29 mouse cellular contexts compared by ENCODE assay signal in the genomic region with DNA sequence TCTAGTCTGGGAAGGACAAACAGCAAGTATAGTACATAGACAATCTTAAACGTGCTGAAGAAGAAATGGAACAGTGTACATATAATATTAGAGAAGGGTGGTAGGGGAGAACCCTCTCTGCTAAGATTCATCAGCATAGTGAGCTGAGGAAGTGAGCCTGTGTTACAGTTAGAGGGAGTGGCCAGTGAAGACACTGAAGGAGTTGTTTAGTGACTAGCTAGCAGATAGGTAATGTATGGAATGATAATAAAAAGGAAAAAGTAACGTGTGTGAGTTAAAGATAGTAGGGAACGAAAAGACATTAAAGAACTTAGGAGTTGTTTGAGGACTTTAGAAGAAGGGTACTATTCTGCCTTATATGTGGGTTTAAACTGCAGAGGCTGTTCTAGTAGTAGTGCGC. TPM values are rescaled to one million over a fixed set of nuclear protein-coding genes. Genes with fewer than 3 reads are reported as not detected.
DNase-seq lines count a peak whose midpoint lies in the region; ATAC-seq and TF ChIP-seq lines count a peak whose summit lies in the region.
"Had no signal": no experiment of that assay in that cellular context is flagged by ENCODE, and none has a peak within 500 bp of the region (broad histone marks: within the 10 kb centered on the region; RNA-seq: fewer than 3 reads in every experiment).

No protein-coding gene starts in this region.

- peaks cover 22% of the 10 kb centered on the region for H3K36me3 ChIP-seq in G1E (replicated peaks)
- peaks cover 12% of the 10 kb centered on the region for H3K36me3 ChIP-seq in liver, embryonic 15.5 days (replicated peaks)
- peaks cover 11% of the 10 kb centered on the region for H3K36me3 ChIP-seq in hindbrain, embryonic 10.5 days

- no peaks in the 10 kb centered on the region for H3K9me3 ChIP-seq in G1E (replicated peaks)
- H3K9me3 ChIP-seq in liver, embryonic 15.5 days (replicated peaks) = no peaks in the 10 kb centered on the region
- H3K9me3 ChIP-seq in hindbrain, embryonic 10.5 days = no peaks in the 10 kb centered on the region
- H3K9me3 ChIP-seq: hindbrain, embryonic 15.5 days; limb, embryonic 10.5 days; limb, embryonic 15.5 days; midbrain, embryonic 15.5 days; neural tube, embryonic 15.5 days had no signal

- peak; percentile 61 for ATAC-seq in G1E (ENCODE audit: extremely low read depth, insufficient number of reproducible peaks, low FRiP score, poor library complexity, severe bottlenecking)
- ATAC-seq in common myeloid progenitor, adult 5-6 weeks (replicated peaks; ENCODE audit: low read depth, poor library complexity, severe bottlenecking) = peak; percentile 71
- ATAC-seq in liver, embryonic 15.5 days (ENCODE audit: insufficient read depth) = peak; percentile 52; the same call in 1 of the 2 replicates
- ATAC-seq in neutrophil, adult 5-6 weeks (ENCODE audit: extremely low read depth, insufficient number of reproducible peaks, low FRiP score, poor library complexity, severe bottlenecking) = 0 out of 2 replicates have a peak, but pooled peaks have one; percentile 33
- ATAC-seq: forebrain, embryonic 14.5 days; inflammation-experienced regulatory T-cells, adult 6 months; midbrain, embryonic 15.5 days; Patski had no signal

- no peak overlapping the region for H3K9ac ChIP-seq in liver, embryonic 15.5 days
- H3K9ac ChIP-seq: hindbrain, embryonic 15.5 days; limb, embryonic 15.5 days; lung, embryonic 14.5 days; midbrain, embryonic 15.5 days; neural tube, embryonic 15.5 days had no signal

- no peaks in the 10 kb centered on the region for H3K27me3 ChIP-seq in G1E (ENCODE audit: insufficient read depth, low read length)
- no peaks in the 10 kb centered on the region for H3K27me3 ChIP-seq in liver, embryonic 15.5 days
- no peaks in the 10 kb centered on the region for H3K27me3 ChIP-seq in hindbrain, embryonic 10.5 days (ENCODE audit: insufficient read depth, poor library complexity, severe bottlenecking)
- H3K27me3 ChIP-seq: hindbrain, embryonic 15.5 days; limb, embryonic 15.5 days; midbrain, embryonic 15.5 days; neural tube, embryonic 15.5 days; Patski had no signal

- no peak overlapping the region for H3K4me2 ChIP-seq in liver, embryonic 15.5 days
- H3K4me2 ChIP-seq: heart, embryonic 11.5 days; hindbrain, embryonic 15.5 days; limb, embryonic 15.5 days; lung, embryonic 14.5 days; midbrain, embryonic 15.5 days; neural tube, embryonic 15.5 days had no signal

- no peak for DNase-seq in G1E (ENCODE audit: low spot score)
- DNase-seq in hindbrain, embryonic 10.5 days (ENCODE audit: low spot score) = no peak
- DNase-seq in spleen, adult 18-20 months = no peak
- DNase-seq in left cerebral cortex, postnatal 36 days (ENCODE audit: low spot score in 2 of 2) = no peak
- DNase-seq: adrenal gland, postnatal 10 days; B cell, adult 2 months; cerebellum, adult 8-10 months; cerebellum, postnatal 25 days; gastrocnemius, postnatal 25 days; heart, adult 18-20 months; kidney, adult 18-20 months; kidney, postnatal 4 days; layer of hippocampus, postnatal 36 days; lung, embryonic 14.5 days; right cerebral cortex, adult 18-20 months; thymus, postnatal 4 days had no signal

- H3K4me1 ChIP-seq in G1E (ENCODE audit: insufficient read depth, low read depth, low read length) = peaks cover 11% of the 10 kb centered on the region
- H3K4me1 ChIP-seq in liver, embryonic 15.5 days (replicated peaks) = peaks cover 34% of the 10 kb centered on the region
- H3K4me1 ChIP-seq in hindbrain, embryonic 10.5 days (replicated peaks) = 0 out of 2 replicates have a peak, but pooled peaks cover 7% of the 10 kb centered on the region
- H3K4me1 ChIP-seq: hindbrain, embryonic 15.5 days; limb, embryonic 15.5 days; midbrain, embryonic 15.5 days had no signal

- WGBS in liver, embryonic 15.5 days (ENCODE audit: insufficient replicate concordance) = 30% methylated on average over 4 of the region's 4 CpGs
- 90% methylated on average over 4 of the region's 4 CpGs for WGBS in hindbrain, embryonic 10.5 days

- TF ChIP-seq CTCF in G1E (IDR thresholded peaks at IDR 0.05; ENCODE audit: low read depth, low read length) = no peak

- H3K27ac ChIP-seq in liver, embryonic 15.5 days (replicated peaks) = no peak overlapping the region
- H3K27ac ChIP-seq in hindbrain, embryonic 10.5 days = no peak overlapping the region
- H3K27ac ChIP-seq: hindbrain, embryonic 15.5 days; kidney, postnatal 0 days; limb, embryonic 10.5 days; limb, embryonic 15.5 days; midbrain, embryonic 15.5 days; neural tube, embryonic 15.5 days had no signal

- intact Hi-C loops in left cerebral cortex, postnatal 36 days (cut with DNase I) = no loop called here

- no peak overlapping the region for H3K4me3 ChIP-seq in G1E (ENCODE audit: low read depth, low read length)
- no peak overlapping the region for H3K4me3 ChIP-seq in liver, embryonic 15.5 days (replicated peaks)
- no peak overlapping the region for H3K4me3 ChIP-seq in hindbrain, embryonic 10.5 days
- H3K4me3 ChIP-seq: hindbrain, embryonic 15.5 days; limb, embryonic 10.5 days; limb, embryonic 15.5 days; midbrain, embryonic 15.5 days; neural tube, embryonic 15.5 days had no signal

RNA-seq across cellular contexts. Expression of a gene that starts 10.2 kb away (rescaled TPM):
- total RNA-seq in G1E (2014; fragmentation: Nextera tagmentation) (63.6 and 71.5 TPM in 2 replicates), G1E (2017) (56.3 and 57.9 TPM in 2 replicates)
- 4.2 and 5.5 TPM in 2 replicates for polyA plus RNA-seq in G1E (2012)
- total RNA-seq in common myeloid progenitor, adult 5-6 weeks (2017) = 68.3 and 107 TPM in 2 replicates
- 40.4 and 42.0 TPM in 2 replicates for polyA plus RNA-seq in liver, embryonic 15.5 days (2015; fragmentation: Nextera tagmentation; extraction: Ambion mirVana)
- total RNA-seq in neutrophil, adult 5-6 weeks (2017) = 69.1 and 77.2 TPM in 2 replicates
- 40.9 and 48.8 TPM in 2 replicates for polyA plus RNA-seq in hindbrain, embryonic 10.5 days (2016; fragmentation: Nextera tagmentation; extraction: Ambion mirVana)
- total RNA-seq in left cerebral cortex, postnatal 36 days (2021) = 10 to 100 TPM; 34.9 to 37.2 TPM
